Mouse (Mus musculus): ENCODE results near the gene Stambp. TPM values are rescaled to one million over a fixed set of nuclear protein-coding genes. Genes with fewer than 3 reads are reported as not detected.

Gene Stambp
- polyA plus RNA-seq, 1 experiment from 2014 or later = 61.3 TPM

DNA sequence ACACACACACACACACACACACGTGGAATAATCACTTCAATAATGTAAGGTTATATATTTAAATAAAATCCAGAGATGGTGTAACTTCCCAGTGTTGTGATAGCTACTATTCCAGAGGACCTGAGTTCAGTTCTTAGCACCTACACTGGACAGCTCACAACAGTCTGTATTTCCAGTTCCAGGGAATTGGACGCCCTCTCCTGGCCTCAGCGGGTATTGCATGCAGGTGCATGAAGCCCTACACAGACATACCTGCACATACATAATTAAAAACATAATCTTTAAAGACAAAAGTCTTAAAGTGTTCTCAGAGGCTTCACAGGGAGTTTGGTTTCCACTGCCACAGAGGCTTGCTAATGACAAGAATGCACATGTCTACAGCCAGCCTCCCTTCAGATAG is 72.1 kb downstream of the Stambp start:
- 0 out of 2 replicates have a peak, but pooled peaks cover 3% of the 10 kb centered on the region for H3K36me3 ChIP-seq (ENCODE audit: control insufficient read depth, insufficient read depth, low read length)
- ATAC-seq = no peak
- H3K4me1 ChIP-seq (ENCODE audit: control insufficient read depth, insufficient read depth, low read depth, low read length) = peaks cover 7% of the 10 kb centered on the region; the same call in 1 of the 2 replicates
- no peaks in the 10 kb centered on the region for H3K9me3 ChIP-seq (ENCODE audit: control insufficient read depth, low read length)
- H3K27me3 ChIP-seq (replicated peaks; ENCODE audit: control insufficient read depth, insufficient read depth, low read length) = no peaks in the 10 kb centered on the region
- 68% methylated on average over 3 of the region's 3 CpGs for WGBS
- H3K9ac ChIP-seq (ENCODE audit: low read depth, low read length) = no peak overlapping the region
- H3K4me3 ChIP-seq (ENCODE audit: low read length) = no peak overlapping the region
- no peak overlapping the region for H3K27ac ChIP-seq (ENCODE audit: low read depth, low read length)
- no peak overlapping the region for H3K4me2 ChIP-seq (ENCODE audit: low read length)

GRCm38 (mm10) chr6:83499078-83499477 is 73.5 kb downstream of the Stambp start:
- no peak for ATAC-seq
- no peak overlapping the region for H3K9ac ChIP-seq (ENCODE audit: low read depth, low read length)
- H3K27ac ChIP-seq (ENCODE audit: low read depth, low read length) = no peak overlapping the region
- H3K4me1 ChIP-seq (ENCODE audit: control insufficient read depth, insufficient read depth, low read depth, low read length) = 0 out of 2 replicates have a peak, but pooled peaks cover 3% of the 10 kb centered on the region
- no peak overlapping the region for H3K4me2 ChIP-seq (ENCODE audit: low read length)
- 97% methylated on average over 10 of the region's 10 CpGs for WGBS
- no peaks in the 10 kb centered on the region for H3K27me3 ChIP-seq (replicated peaks; ENCODE audit: control insufficient read depth, insufficient read depth, low read length)
- H3K36me3 ChIP-seq (ENCODE audit: control insufficient read depth, insufficient read depth, low read length) = peaks cover 5% of the 10 kb centered on the region; the same call in 1 of the 2 replicates
- H3K9me3 ChIP-seq (ENCODE audit: control insufficient read depth, low read length) = no peaks in the 10 kb centered on the region
- no peak overlapping the region for H3K4me3 ChIP-seq (ENCODE audit: low read length)

- no peak overlapping the region for H3K4me3 ChIP-seq (ENCODE audit: low read length)
- no peak overlapping the region for H3K9ac ChIP-seq (ENCODE audit: low read depth, low read length)
- 80% methylated on average over 22 of the region's 22 CpGs for WGBS
- ATAC-seq = no peak
- H3K9me3 ChIP-seq (ENCODE audit: control insufficient read depth, low read length) = no peaks in the 10 kb centered on the region
- H3K27me3 ChIP-seq (replicated peaks; ENCODE audit: control insufficient read depth, insufficient read depth, low read length) = no peaks in the 10 kb centered on the region
- peaks cover 16% of the 10 kb centered on the region for H3K36me3 ChIP-seq (ENCODE audit: control insufficient read depth, insufficient read depth, low read length)
- H3K27ac ChIP-seq (ENCODE audit: low read depth, low read length) = 0 out of 2 replicates have a peak overlapping the region, but pooled peaks have one; percentile 12
- H3K4me1 ChIP-seq (ENCODE audit: control insufficient read depth, insufficient read depth, low read depth, low read length) = 0 out of 2 replicates have a peak, but pooled peaks cover 3% of the 10 kb centered on the region
- no peak overlapping the region for H3K4me2 ChIP-seq (ENCODE audit: low read length)
Measured at GRCm38 (mm10) chr6:83496753-83497710, 75.5 kb downstream of the Stambp start.

DNA sequence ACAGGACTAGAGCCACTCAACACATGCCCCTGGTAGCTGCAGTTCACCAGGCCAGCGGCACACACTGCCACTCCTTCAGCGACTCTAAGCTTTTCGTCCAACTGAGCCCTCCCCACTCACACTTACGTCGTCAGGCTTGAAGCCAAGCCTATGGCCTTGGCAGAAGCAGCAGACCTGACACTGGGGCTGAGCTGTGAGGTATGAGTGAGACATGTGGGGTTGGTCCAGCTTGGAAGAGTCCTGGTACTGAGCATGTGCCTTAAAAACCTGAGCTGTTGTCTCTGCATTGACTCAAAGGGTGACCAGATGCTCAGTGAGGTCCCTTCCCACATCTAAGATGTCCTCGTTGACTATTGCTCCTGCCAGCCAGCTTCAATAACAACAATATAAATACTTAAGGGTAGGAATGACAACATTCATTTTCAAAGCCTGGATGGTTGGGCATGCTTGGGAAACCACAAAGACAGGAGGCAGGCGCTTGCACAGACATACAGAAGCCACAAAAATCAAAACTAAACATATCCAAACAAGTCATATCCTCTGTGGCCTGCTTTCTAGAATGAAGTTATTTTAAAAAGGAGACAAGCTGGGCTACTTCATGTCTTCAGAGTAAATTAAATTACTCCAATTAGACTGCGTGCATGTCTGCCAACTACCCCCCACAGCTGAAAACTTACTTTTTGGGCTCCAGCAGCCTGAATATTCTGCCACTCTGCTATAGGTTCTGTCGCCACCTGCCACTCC is 76.3 kb downstream of the Stambp start:
- Histone ChIP-seq H3K4me3 (ENCODE audit: low read length) (no peak overlapping the region), H3K27ac (ENCODE audit: low read depth, low read length) (no peak overlapping the region), H3K4me2 (ENCODE audit: low read length) (no peak overlapping the region), H3K4me1 (ENCODE audit: control insufficient read depth, insufficient read depth, low read depth, low read length) (0 out of 2 replicates have a peak, but pooled peaks cover 3% of the 10 kb centered on the region), H3K9me3 (ENCODE audit: control insufficient read depth, low read length) (no peaks in the 10 kb centered on the region), H3K27me3 (replicated peaks; ENCODE audit: control insufficient read depth, insufficient read depth, low read length) (no peaks in the 10 kb centered on the region), H3K36me3 (ENCODE audit: control insufficient read depth, insufficient read depth, low read length) (peaks cover 16% of the 10 kb centered on the region), H3K9ac (ENCODE audit: low read depth, low read length) (no peak overlapping the region)
- 77% methylated on average over 9 of the region's 9 CpGs for WGBS
- no peak for ATAC-seq

Other genes starting within 250 kb of the Stambp start
- gene Mthfd2, start 246.8 kb downstream of the Stambp start, polyA plus RNA-seq (2015; fragmentation: Nextera tagmentation; extraction: Ambion mirVana) = 33.4 and 34.3 TPM in 2 replicates
- gene Mob1a, start 246.7 kb downstream of the Stambp start, polyA plus RNA-seq (2015; fragmentation: Nextera tagmentation; extraction: Ambion mirVana) = 19.4 and 23.9 TPM in 2 replicates
- 55.8 and 64.3 TPM in 2 replicates for gene Bola3, start 223.6 kb downstream of the Stambp start, polyA plus RNA-seq (2015; fragmentation: Nextera tagmentation; extraction: Ambion mirVana)
- 51.4 and 62.2 TPM in 2 replicates for gene Tet3, start 113.6 kb downstream of the Stambp start, polyA plus RNA-seq (2015; fragmentation: Nextera tagmentation; extraction: Ambion mirVana)
- gene Dguok, start 65.8 kb downstream of the Stambp start, polyA plus RNA-seq (2015; fragmentation: Nextera tagmentation; extraction: Ambion mirVana) = 68.0 and 69.6 TPM in 2 replicates
- 3.4 and 3.5 TPM in 2 replicates for gene Actg2, start 36.5 kb downstream of the Stambp start, polyA plus RNA-seq (2015; fragmentation: Nextera tagmentation; extraction: Ambion mirVana)
- gene Clec4f, start 83.5 kb upstream of the Stambp start, polyA plus RNA-seq (2015; fragmentation: Nextera tagmentation; extraction: Ambion mirVana) = not detected in 2 replicates
- not detected in 2 replicates for gene Cd207, start 105.1 kb upstream of the Stambp start, polyA plus RNA-seq (2015; fragmentation: Nextera tagmentation; extraction: Ambion mirVana)
- gene Vax2, start 138.5 kb upstream of the Stambp start, polyA plus RNA-seq (2015; fragmentation: Nextera tagmentation; extraction: Ambion mirVana) = not detected in 2 replicates
- 0.14 TPM in 1 of 2 replicates, not detected in the other for gene Atp6v1b1, start 170.3 kb upstream of the Stambp start, polyA plus RNA-seq (2015; fragmentation: Nextera tagmentation; extraction: Ambion mirVana)
- 0.30 TPM in 1 of 2 replicates, not detected in the other for gene Ankrd53, start 189.9 kb upstream of the Stambp start, polyA plus RNA-seq (2015; fragmentation: Nextera tagmentation; extraction: Ambion mirVana)
- gene Tex261, start 203.1 kb upstream of the Stambp start, polyA plus RNA-seq (2015; fragmentation: Nextera tagmentation; extraction: Ambion mirVana) = 63.1 and 70.0 TPM in 2 replicates
- 115 and 123 TPM in 2 replicates for gene Nagk, start 222.3 kb upstream of the Stambp start, polyA plus RNA-seq (2015; fragmentation: Nextera tagmentation; extraction: Ambion mirVana)